In genomic region chr16:13628345-13628744, GRCm38 (mm10) we compare ENCODE assay signal across 10 mouse cellular contexts. TPM values are rescaled to one million over a fixed set of nuclear protein-coding genes. Genes with fewer than 3 reads are reported as not detected.
DNase-seq lines count a peak whose midpoint lies in the region; ATAC-seq and TF ChIP-seq lines count a peak whose summit lies in the region.
"Had no signal": no experiment of that assay in that cellular context is flagged by ENCODE, and none has a peak within 500 bp of the region (broad histone marks: within the 10 kb centered on the region; RNA-seq: fewer than 3 reads in every experiment).

No protein-coding gene starts in this region.

- no peak overlapping the region for H3K27ac ChIP-seq in heart, adult 2 months
- no peak overlapping the region for H3K27ac ChIP-seq in lung, embryonic 14.5 days (ENCODE audit: low read depth)

- no peak overlapping the region for H3K4me3 ChIP-seq in heart, adult 2 months
- H3K4me3 ChIP-seq in lung, embryonic 14.5 days (ENCODE audit: low read depth, low read length) = no peak overlapping the region

- TF ChIP-seq POLR2A in heart, adult 2 months (IDR thresholded peaks at IDR 0.05; ENCODE audit: insufficient read depth, low read depth, low read length) = no peak

- peak; percentile 67 for TF ChIP-seq CTCF in heart, adult 2 months (IDR thresholded peaks at IDR 0.05)
- TF ChIP-seq CTCF in lung, embryonic 14.5 days (IDR thresholded peaks at IDR 0.05; ENCODE audit: low read depth) = peak; percentile 66

- no peaks in the 10 kb centered on the region for H3K79me2 ChIP-seq in heart, adult 2 months (replicated peaks; ENCODE audit: control insufficient read depth, insufficient read depth, low read length)

- no peak for DNase-seq in heart, adult 2 months
- no peak for DNase-seq in heart, postnatal 25 days (ENCODE audit: low spot score)
- peak; percentile 68 for DNase-seq in lung, embryonic 14.5 days
- no peak for DNase-seq in lung, postnatal 14 days
- DNase-seq in cerebellum, adult 9-11 months = peak; percentile 4
- peak; percentile 27 for DNase-seq in retina, postnatal 7 days (ENCODE audit: low read depth, low spot score)
- DNase-seq in ovary, postnatal 10 days (ENCODE audit: low spot score) = no peak
- no peak for DNase-seq in urinary bladder, postnatal 4 days (ENCODE audit: low spot score in 2 of 2)
- DNase-seq: thymus, postnatal 14 days had no signal

- intact Hi-C loops in heart, adult 2 months (cut with DNase I) = loop anchor here (10.0 kb wide), 1 partner anchor 514 kb away; no protein-coding TSS in a partner anchor
- intact Hi-C loops in heart, postnatal 25 days (cut with DNase I) = loop anchor here (5.0 to 10.0 kb wide), 2 partner anchors 96 to 514 kb away; no protein-coding TSS in a partner anchor

- ATAC-seq in lung, embryonic 14.5 days (ENCODE audit: insufficient read depth) = 0 out of 2 replicates have a peak, but pooled peaks have one; percentile 31
- ATAC-seq: inflammation-experienced regulatory T-cells, adult 6 months had no signal

- H3K36me3 ChIP-seq in heart, adult 2 months (ENCODE audit: control insufficient read depth, insufficient read depth, low read length) = no peaks in the 10 kb centered on the region
- peaks cover 36% of the 10 kb centered on the region for H3K36me3 ChIP-seq in lung, embryonic 14.5 days (ENCODE audit: insufficient read depth)

- WGBS in heart, adult 2 months = 50% methylated on average over 5 of the region's 5 CpGs
- 41% methylated on average over 5 of the region's 5 CpGs for WGBS in lung, embryonic 14.5 days

- H3K27me3 ChIP-seq in heart, adult 2 months (ENCODE audit: control insufficient read depth, insufficient read depth, low read length) = no peaks in the 10 kb centered on the region
- H3K27me3 ChIP-seq in lung, embryonic 14.5 days (ENCODE audit: insufficient read depth, low read length) = no peaks in the 10 kb centered on the region

- H3K4me2 ChIP-seq in lung, embryonic 14.5 days = no peak overlapping the region

- no peaks in the 10 kb centered on the region for H3K4me1 ChIP-seq in heart, adult 2 months (ENCODE audit: control insufficient read depth, insufficient read depth, low read length)
- no peaks in the 10 kb centered on the region for H3K4me1 ChIP-seq in lung, embryonic 14.5 days (ENCODE audit: insufficient read depth)

- H3K9ac ChIP-seq in heart, adult 2 months (ENCODE audit: low read depth, low read length) = no peak overlapping the region
- H3K9ac ChIP-seq in lung, embryonic 14.5 days = no peak overlapping the region

- no peak for TF ChIP-seq EP300 in heart, adult 2 months (IDR thresholded peaks at IDR 0.05; ENCODE audit: insufficient read depth, low read depth, low read length)

- H3K9me3 ChIP-seq in lung, embryonic 14.5 days (ENCODE audit: low read depth, low read length) = no peaks in the 10 kb centered on the region

RNA-seq across cellular contexts. Expression of gene Parn, which starts 39.6 kb away (rescaled TPM):
- 1 to 10 TPM; 8.9 to 9.1 TPM for total RNA-seq in heart, adult 2 months (2021)
- polyA plus RNA-seq in heart, adult 2 months (2012; rRNA removed) = 7.3 and 13.1 TPM in 2 replicates
- 10 to 100 TPM in 1 of 2 experiments, 1 to 10 TPM in 1; 8.5 to 10.4 TPM for total RNA-seq in heart, postnatal 25 days (2021)
- 40.9 and 41.7 TPM in 2 replicates for polyA plus RNA-seq in lung, embryonic 14.5 days (2014; fragmentation: Nextera tagmentation; extraction: Ambion mirVana)

RNA-seq across cellular contexts. Expression of gene Bfar, which starts 43.3 kb away (rescaled TPM):
- total RNA-seq in heart, adult 2 months (2021) = 10 to 100 TPM; 41.8 to 51.6 TPM
- 35.2 and 51.5 TPM in 2 replicates for polyA plus RNA-seq in heart, adult 2 months (2012; rRNA removed)
- 10 to 100 TPM; 44.6 to 51.7 TPM for total RNA-seq in heart, postnatal 25 days (2021)
- polyA plus RNA-seq in lung, embryonic 14.5 days (2014; fragmentation: Nextera tagmentation; extraction: Ambion mirVana) = 41.2 and 42.2 TPM in 2 replicates

RNA-seq across cellular contexts. Expression of gene 3110001I22Rik, which starts 43.4 kb away (rescaled TPM):
- 1 to 10 TPM; 2.6 to 2.7 TPM for total RNA-seq in heart, adult 2 months (2021)
- 1.1 and 1.2 TPM in 2 replicates for polyA plus RNA-seq in heart, adult 2 months (2012; rRNA removed)
- 1 to 10 TPM; 2.2 TPM for total RNA-seq in heart, postnatal 25 days (2021)
- polyA plus RNA-seq in lung, embryonic 14.5 days (2014; fragmentation: Nextera tagmentation; extraction: Ambion mirVana) = 6.2 and 6.6 TPM in 2 replicates

Comparison
In these comparisons a context has a peak if more than half of its experiments do, and no peak if none do; other contexts are left out.
1. DNase-seq: peak in lung, embryonic 14.5 days (single experiment), cerebellum, adult 9-11 months (single experiment) and retina, postnatal 7 days (single experiment); none in heart, adult 2 months (0 of 2), heart, postnatal 25 days (single experiment), lung, postnatal 14 days (single experiment), ovary, postnatal 10 days (single experiment) and urinary bladder, postnatal 4 days (0 of 2).